ENCODE assay signal across 9 mouse cellular contexts in genomic region chr2:167569934-167570651, GRCm38 (mm10). TPM values are rescaled to one million over a fixed set of nuclear protein-coding genes. Genes with fewer than 3 reads are reported as not detected.
A peak's percentile ranks its signal among the peaks of the same experiment; 100 is the strongest.
DNase-seq lines count a peak whose midpoint lies in the region; ATAC-seq and TF ChIP-seq lines count a peak whose summit lies in the region.
"Had no signal": no experiment of that assay in that cellular context is flagged by ENCODE, and none has a peak within 500 bp of the region (broad histone marks: within the 10 kb centered on the region; RNA-seq: fewer than 3 reads in every experiment).

No protein-coding gene starts in this region.

- no peaks in the 10 kb centered on the region for H3K9me3 ChIP-seq in hindbrain, postnatal 0 days (ENCODE audit: low read length)
- H3K9me3 ChIP-seq in hindbrain, embryonic 11.5 days (ENCODE audit: control insufficient read depth, low read length) = no peaks in the 10 kb centered on the region
- no peaks in the 10 kb centered on the region for H3K9me3 ChIP-seq in limb, embryonic 14.5 days (ENCODE audit: control insufficient read depth, low read length)

- no peak overlapping the region for H3K27ac ChIP-seq in hindbrain, postnatal 0 days
- H3K27ac ChIP-seq in hindbrain, embryonic 11.5 days (ENCODE audit: low read depth, low read length) = no peak overlapping the region
- H3K27ac ChIP-seq in limb, embryonic 14.5 days (replicated peaks; ENCODE audit: low read depth, low read length) = peak overlapping the region; percentile 80

- H3K4me3 ChIP-seq in hindbrain, postnatal 0 days (ENCODE audit: low read length) = no peak overlapping the region
- H3K4me3 ChIP-seq in hindbrain, embryonic 11.5 days (ENCODE audit: low read depth, low read length) = no peak overlapping the region
- no peak overlapping the region for H3K4me3 ChIP-seq in limb, embryonic 14.5 days (replicated peaks; ENCODE audit: low read length)

- TF ChIP-seq POLR2A in limb, embryonic 14.5 days (IDR thresholded peaks at IDR 0.05; ENCODE audit: borderline replicate concordance, extremely low read depth, insufficient read depth, insufficient read length) = no peak

- H3K4me2 ChIP-seq in hindbrain, postnatal 0 days (ENCODE audit: low read depth, low read length) = no peak overlapping the region
- no peak overlapping the region for H3K4me2 ChIP-seq in hindbrain, embryonic 11.5 days (replicated peaks; ENCODE audit: low read depth, low read length)
- no peak overlapping the region for H3K4me2 ChIP-seq in limb, embryonic 14.5 days (replicated peaks; ENCODE audit: low read depth, low read length, severe bottlenecking)

- 0 out of 2 replicates have a peak, but pooled peaks have one; percentile 25 for TF ChIP-seq CTCF in hindbrain, postnatal 0 days (IDR thresholded peaks at IDR 0.05; ENCODE audit: low read depth)

- WGBS in hindbrain, postnatal 0 days = 55% methylated on average over 13 of the region's 13 CpGs
- WGBS in hindbrain, embryonic 11.5 days = 71% methylated on average over 13 of the region's 13 CpGs
- 45% methylated on average over 13 of the region's 13 CpGs for WGBS in limb, embryonic 14.5 days

- peak; percentile 50 for DNase-seq in hindbrain, postnatal 0 days (ENCODE audit: low spot score)
- no peak for DNase-seq in hindbrain, embryonic 11.5 days (ENCODE audit: low spot score)
- DNase-seq in Muller cell, postnatal 12 days (ENCODE audit: inconsistent ontology term) = peak; percentile 68
- peak; percentile 100 for DNase-seq in fibroblast of lung, adult 2 months (ENCODE audit: low read depth)
- DNase-seq in heart, postnatal 10 days = peak; percentile 86 to 89
- DNase-seq in limb, embryonic 14.5 days (ENCODE audit: low spot score) = peak; percentile 76
- DNase-seq in urinary bladder, postnatal 36 days (ENCODE audit: low spot score in 2 of 2) = peak; percentile 52 to 87
- no peak for DNase-seq in embryo, embryonic 10 days (ENCODE audit: low spot score)

- H3K36me3 ChIP-seq in hindbrain, postnatal 0 days (ENCODE audit: insufficient read depth, low read length) = no peaks in the 10 kb centered on the region
- no peaks in the 10 kb centered on the region for H3K36me3 ChIP-seq in hindbrain, embryonic 11.5 days (ENCODE audit: control insufficient read depth, insufficient read depth, low read length)
- no peaks in the 10 kb centered on the region for H3K36me3 ChIP-seq in limb, embryonic 14.5 days (ENCODE audit: control insufficient read depth, insufficient read depth, low read length)

- ATAC-seq in hindbrain, postnatal 0 days = no peak
- no peak for ATAC-seq in hindbrain, embryonic 11.5 days (ENCODE audit: low FRiP score)
- peak; percentile 39; the same call in 1 of the 2 replicates for ATAC-seq in limb, embryonic 14.5 days (ENCODE audit: low FRiP score, low read depth)

- intact Hi-C loops in heart, postnatal 10 days (cut with DNase I) = loop anchor here (2.0 kb wide), 1 partner anchor 17 kb away; no protein-coding TSS in a partner anchor

- no peaks in the 10 kb centered on the region for H3K27me3 ChIP-seq in hindbrain, postnatal 0 days (ENCODE audit: insufficient read depth, low read length)
- H3K27me3 ChIP-seq in hindbrain, embryonic 11.5 days (ENCODE audit: control insufficient read depth, insufficient read depth, low read length) = no peaks in the 10 kb centered on the region
- no peaks in the 10 kb centered on the region for H3K27me3 ChIP-seq in limb, embryonic 14.5 days (ENCODE audit: control insufficient read depth, insufficient read depth, low read length)
- H3K27me3 ChIP-seq: CH12.LX had no signal

- no peaks in the 10 kb centered on the region for H3K4me1 ChIP-seq in hindbrain, postnatal 0 days (ENCODE audit: insufficient read depth, low read length)
- peaks cover 5% of the 10 kb centered on the region; the same call in 1 of the 2 replicates for H3K4me1 ChIP-seq in hindbrain, embryonic 11.5 days (replicated peaks; ENCODE audit: control insufficient read depth, insufficient read depth, low read length)
- H3K4me1 ChIP-seq in limb, embryonic 14.5 days (ENCODE audit: control insufficient read depth, insufficient read depth, low read length) = peaks cover 31% of the 10 kb centered on the region

- no peak overlapping the region for H3K9ac ChIP-seq in hindbrain, postnatal 0 days (replicated peaks; ENCODE audit: low read length)
- no peak overlapping the region for H3K9ac ChIP-seq in hindbrain, embryonic 11.5 days (ENCODE audit: low read depth, low read length)
- no peak overlapping the region for H3K9ac ChIP-seq in limb, embryonic 14.5 days (ENCODE audit: low read depth, low read length, severe bottlenecking)

RNA-seq across cellular contexts. Expression of gene Snai1, which starts 32.1 kb away (rescaled TPM):
- 0.93 and 1.2 TPM in 2 replicates for total RNA-seq in hindbrain, postnatal 0 days (2014; rRNA removed)
- 3.6 and 4.3 TPM in 2 replicates for polyA plus RNA-seq in hindbrain, postnatal 0 days (2015; fragmentation: Nextera tagmentation; extraction: Ambion mirVana)
- 27.6 and 29.5 TPM in 2 replicates for polyA plus RNA-seq in hindbrain, embryonic 11.5 days (2014; fragmentation: Nextera tagmentation; extraction: Ambion mirVana)
- 1 to 10 TPM; 3.6 to 4.1 TPM for total RNA-seq in heart, postnatal 10 days (2021)
- polyA plus RNA-seq in limb, embryonic 14.5 days (2012; rRNA removed) = 123 and 187 TPM in 2 replicates
- 67.9 and 69.1 TPM in 2 replicates for polyA plus RNA-seq in limb, embryonic 14.5 days (2014; fragmentation: Nextera tagmentation; extraction: Ambion mirVana)

Comparison
In these comparisons a context has a peak if more than half of its experiments do, and no peak if none do; other contexts are left out.
1. DNase-seq: peak in hindbrain, postnatal 0 days (single experiment), Muller cell, postnatal 12 days (single experiment), fibroblast of lung, adult 2 months (single experiment), heart, postnatal 10 days (2 of 2), limb, embryonic 14.5 days (single experiment) and urinary bladder, postnatal 36 days (2 of 2); none in hindbrain, embryonic 11.5 days (single experiment) and embryo, embryonic 10 days (single experiment).